Mouse (Mus musculus) testis, postnatal 10 days (tissue): ENCODE results near the gene 4930558K02Rik.

Experiments
- DNase-seq: peaks from one replicate; pipeline ENCODE4 v3.0.0; 2021; ENCODE audit warnings: low spot score

Gene 4930558K02Rik

DNA sequence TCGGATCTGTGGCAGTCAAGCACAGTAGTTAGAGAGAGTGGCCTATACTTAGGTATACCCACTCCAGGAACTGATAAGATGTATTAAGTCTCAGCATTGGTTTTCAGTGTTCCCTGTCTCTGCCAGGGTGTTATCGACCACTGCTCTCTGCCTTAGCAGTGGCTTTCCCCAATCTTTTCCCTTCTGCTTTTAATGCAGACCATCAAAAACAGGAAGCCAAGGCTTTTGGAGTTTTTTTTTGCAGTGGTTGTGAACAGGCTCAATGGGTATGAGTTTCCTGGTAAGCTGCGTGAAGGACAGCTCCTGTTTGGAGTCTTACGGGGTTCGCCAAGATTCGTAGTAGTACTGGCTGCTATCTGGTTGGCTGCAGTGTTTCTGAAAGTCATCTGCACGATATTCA is 13.0 kb upstream of the 4930558K02Rik start:
- no peak for DNase-seq

DNA sequence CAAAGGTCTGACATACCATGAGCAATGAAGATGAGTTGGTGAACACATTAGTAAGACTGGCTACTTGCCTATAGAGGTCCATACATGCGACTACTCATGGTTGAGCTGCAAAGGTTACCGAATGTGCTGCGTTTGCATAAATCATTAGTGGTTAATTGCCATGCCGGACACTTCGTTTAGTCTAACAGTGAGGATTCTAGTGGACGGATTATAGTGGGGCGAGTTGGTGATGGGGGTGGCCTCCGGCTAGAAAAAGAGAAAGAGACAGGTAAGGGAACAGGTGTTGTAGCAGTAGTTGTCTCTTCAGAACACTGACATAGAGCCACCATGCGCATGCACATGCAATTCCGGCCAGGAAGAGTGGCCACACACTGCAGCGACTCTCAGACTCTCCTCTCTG is 12.4 kb upstream of the 4930558K02Rik start:
- no peak for DNase-seq

DNA sequence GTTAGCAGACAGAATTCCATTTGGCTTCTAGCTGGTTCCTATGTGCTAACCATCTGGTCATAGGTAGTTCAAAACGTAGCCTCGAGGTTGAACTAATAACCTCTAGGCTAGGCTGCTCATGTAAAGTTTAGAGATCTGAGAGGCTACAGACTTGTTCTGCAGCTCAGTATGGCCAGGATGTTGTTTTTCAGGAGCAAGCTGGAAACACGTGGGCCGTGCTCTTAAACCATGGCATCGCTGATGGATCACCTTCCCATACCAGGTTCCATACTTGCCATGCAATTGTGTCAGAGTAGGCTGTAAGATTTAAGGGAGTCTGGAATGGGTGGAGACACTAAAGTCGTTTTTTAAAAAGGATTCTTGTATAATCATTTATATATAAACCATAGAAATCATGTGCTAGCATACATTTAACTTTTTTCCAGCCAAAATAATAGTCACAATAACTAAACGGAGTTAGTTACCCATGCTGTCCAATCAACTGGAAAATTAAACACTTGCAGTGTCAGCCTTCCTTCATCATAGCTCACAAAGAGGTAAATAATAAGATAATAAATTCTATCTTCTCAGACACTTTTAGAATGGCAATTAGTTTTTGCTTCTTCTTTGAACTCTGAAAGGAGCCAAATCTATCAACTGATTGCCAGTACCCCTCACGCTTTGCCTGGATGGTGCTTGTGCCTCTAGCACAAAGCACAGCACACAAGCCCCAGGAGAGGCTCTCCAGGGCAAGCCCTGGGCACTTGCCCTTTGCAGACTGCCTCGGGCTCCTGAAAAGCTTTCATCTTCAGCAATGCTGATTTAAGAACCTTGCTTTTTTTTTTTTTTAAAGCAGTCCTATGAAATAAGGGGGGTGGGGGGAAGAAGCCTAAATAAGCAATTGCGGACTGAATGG is 11.5 kb upstream of the 4930558K02Rik start:
- DNase-seq, result no peak

DNA sequence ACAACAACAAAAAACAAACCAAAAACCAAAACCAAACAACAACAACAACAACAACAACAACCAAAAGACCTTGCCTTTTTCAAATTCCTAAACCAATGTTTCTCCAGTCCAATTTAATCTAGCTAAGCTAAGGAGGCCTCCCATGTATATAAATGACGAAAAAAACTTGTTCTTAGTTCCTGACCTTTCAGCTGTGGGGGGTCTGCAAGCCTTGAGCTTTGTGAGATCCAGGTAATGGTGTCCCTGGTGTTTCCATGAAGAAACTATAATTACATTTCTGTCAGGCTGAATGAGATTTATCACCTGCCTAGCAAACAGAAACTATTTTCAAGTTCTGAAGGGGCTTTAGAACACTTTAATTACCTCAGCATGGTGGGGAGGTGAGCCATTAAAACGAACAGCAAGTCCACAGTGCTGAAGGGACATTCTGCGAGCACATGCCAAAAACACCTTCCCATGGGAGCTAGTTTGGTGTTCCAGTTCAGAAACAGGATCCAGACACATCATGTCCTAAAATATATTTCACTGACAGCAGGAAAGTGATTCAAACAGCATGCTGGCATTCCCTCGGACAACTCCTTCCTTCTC is 4.6 kb upstream of the 4930558K02Rik start:
- no peak for DNase-seq

DNA sequence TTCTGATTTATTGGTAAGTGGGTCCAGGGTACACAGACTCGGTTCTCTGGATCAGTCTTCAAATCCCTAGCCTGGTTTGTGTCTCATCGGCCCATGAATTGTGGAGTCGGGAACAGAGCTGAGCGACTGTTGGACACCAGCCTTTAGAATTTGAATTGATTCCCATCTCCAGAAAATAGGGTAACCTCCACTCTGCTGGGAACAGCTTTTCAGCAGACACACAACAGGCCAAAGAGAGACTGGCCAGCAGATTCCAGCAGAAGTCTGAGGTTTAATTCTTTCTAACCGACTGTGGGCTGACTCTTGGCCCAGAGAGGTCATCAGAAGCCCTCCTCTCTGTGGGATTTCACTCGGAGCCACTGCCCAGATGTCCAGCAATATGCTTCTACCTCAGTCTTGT is 4.0 kb upstream of the 4930558K02Rik start:
- no peak for DNase-seq

DNA sequence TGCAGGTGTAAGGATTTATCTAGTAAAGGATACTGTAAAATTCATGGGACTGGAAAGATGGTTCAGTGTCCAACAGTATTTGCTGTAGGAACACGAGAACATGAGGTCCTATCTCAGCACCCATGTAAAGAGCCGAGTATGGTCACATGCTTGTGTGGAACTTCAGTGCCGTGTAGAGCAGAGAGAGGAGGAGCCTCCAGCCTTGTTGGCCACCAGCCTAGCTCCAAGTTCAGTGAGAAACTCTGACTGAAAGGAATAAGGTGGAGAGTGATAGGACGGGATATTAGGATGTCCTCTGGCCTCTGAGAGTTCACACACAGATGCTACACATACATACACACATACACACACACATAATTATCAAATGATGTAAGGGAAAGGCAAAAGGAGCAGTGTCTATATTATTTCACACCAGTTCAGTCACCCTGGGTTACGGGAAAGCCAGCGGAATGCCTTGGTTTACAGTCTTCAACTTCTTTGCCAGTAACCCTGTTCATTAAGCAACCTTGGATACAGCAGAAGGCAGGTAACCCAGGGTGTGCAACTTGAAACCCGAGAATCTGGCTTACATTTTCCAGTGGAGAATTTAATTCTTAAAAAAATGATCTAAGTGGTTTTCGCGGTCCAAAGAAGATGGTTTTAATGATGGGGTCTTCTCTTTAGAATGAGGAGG is 1.3 kb upstream of the 4930558K02Rik start:
- no peak for DNase-seq

DNA sequence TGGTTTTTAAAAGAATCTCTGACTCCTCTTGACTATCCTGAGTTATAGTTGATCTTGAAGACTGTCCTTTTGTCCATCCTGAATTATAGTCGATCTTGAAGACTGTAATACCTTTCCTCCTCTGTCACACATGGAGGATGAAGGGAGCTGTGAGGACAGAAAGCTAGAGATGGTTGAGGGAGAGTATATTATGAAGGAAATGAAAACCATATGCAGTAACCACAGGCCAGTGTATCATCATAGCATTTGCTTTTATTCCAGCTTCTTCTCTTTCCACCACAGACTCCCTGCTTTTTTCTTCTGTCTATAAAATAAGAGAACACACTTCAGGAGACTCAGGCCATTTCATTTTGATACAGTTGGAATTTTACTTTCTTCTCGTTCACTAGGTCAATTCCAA is 610 bp upstream of the 4930558K02Rik start:
- no peak for DNase-seq

DNA sequence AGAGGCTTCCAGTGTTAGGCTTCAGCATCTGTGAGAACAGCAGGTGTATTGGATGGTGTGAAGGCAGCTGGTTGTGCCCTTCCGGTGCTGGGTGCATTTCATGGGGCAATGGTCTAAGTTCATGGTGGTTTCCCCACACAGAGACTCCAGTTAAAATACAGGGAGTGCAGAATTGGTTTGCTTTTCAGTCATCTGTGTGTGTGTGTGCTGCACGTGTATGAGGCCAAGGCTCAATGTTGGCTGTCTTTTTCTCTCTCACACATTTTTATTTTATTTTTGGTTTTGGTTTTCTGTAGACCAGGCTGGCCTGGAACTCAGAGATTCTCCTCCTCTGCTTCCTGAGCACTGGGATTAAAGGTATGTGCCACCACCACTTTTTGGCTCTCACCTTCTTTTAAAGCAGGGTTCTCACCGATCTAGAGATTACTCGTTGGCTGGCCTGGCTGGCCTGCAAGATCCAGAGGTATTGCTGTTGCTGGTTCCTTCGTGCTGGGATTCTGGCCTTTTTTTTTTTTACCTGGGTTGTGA is 1.2 kb downstream of the 4930558K02Rik start:
- DNase-seq, result no peak

DNA sequence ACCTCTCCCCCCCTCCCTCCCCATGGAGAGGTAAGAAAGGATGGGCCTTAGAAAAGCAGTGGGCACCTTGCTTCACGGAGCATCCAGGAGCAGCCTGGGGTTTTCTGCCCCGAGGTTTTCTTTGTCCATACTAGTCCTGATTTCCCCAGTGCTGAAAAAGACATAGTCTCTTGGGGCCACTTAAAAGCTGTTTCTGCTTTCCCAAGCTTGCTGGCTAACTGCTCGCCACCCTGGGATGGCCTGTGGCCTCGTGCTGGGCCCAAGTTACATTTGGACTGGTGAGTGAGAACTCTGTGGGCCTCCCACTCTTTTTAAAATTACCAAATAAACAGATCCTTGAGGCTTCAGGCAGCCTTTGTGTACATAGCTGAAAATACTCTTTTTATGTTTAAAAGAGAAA is 2.1 kb downstream of the 4930558K02Rik start:
- no peak for DNase-seq

DNA sequence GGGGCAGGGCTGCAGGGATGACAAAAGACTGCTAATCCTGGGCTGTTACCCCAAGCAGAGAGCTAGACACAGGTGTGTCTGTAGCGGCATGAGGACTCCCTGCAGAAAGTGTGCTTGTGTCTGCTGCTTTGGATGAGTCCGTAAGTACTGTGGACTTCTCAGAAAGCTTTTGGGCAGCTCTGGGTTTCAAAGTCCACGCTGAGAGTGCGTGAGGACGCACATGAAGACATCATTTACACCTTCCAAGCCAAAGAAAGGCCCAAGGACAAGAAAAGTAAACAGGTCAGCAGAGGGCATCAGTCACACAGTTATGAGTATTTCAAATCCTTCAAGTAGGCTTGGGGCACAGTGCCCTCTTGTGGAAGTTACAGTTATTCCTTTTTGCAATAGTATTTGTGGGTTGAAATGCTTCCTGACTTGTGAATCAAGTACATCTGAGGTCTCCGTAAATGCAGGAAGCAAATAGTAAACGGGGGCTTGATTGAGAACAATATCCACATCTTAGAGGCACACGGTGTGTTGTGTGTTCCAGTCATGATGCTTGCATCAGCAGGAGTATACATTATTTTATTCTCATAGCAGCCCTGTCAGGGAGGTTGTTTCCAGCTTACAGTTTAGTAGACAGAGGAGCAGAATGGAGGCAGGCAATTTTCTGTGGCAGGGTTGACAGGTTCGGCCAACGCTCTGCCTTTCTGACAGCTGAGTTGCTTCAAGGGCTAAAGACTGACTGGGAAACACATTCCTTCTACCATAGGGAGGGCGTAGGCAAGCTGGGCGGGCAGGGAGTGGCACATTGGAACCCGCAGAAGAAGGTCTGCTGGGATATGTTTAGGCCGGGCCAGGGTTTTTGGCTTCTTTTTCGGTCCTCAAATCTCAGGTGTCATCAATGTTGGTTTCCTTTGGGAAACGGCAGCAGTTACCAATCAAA is 2.9 kb downstream of the 4930558K02Rik start:
- DNase-seq, result peak; percentile 78

DNA sequence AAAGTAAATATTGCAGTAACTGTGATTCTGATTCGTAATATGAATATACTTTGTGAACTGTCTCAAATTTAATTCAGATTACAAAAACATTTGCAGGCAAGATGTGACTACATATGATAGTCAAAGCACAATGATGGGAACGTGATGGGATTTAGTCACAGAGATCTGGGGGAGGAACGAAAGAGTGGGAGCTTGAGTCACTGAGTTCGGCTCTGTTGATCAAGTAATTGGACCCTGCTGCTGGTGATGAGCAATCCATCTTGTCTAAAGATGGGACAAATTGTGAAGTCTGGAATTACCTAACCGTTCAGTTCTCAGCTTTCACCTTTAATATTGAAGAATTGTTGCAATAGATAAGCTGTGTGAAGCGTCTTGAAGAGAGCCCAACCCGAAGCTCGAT is 7.2 kb downstream of the 4930558K02Rik start:
- DNase-seq, result no peak

DNA sequence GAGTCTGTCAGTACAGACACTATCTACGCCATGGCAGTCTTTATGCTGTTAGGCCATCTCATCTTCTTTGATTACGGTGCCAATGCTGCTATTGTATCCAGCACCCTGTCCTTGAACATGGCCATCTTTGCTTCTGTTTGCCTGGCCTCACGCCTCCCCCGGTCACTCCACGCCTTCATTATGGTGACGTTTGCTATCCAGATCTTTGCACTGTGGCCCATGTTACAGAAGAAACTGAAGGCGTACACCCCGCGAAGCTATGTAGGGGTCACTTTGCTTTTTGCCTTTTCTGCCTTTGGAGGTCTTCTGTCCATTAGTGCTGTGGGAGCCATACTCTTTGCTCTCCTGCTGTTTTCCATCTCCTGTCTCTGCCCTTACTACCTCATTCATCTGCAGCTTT is 8.6 kb downstream of the 4930558K02Rik start:
- no peak for DNase-seq

DNA sequence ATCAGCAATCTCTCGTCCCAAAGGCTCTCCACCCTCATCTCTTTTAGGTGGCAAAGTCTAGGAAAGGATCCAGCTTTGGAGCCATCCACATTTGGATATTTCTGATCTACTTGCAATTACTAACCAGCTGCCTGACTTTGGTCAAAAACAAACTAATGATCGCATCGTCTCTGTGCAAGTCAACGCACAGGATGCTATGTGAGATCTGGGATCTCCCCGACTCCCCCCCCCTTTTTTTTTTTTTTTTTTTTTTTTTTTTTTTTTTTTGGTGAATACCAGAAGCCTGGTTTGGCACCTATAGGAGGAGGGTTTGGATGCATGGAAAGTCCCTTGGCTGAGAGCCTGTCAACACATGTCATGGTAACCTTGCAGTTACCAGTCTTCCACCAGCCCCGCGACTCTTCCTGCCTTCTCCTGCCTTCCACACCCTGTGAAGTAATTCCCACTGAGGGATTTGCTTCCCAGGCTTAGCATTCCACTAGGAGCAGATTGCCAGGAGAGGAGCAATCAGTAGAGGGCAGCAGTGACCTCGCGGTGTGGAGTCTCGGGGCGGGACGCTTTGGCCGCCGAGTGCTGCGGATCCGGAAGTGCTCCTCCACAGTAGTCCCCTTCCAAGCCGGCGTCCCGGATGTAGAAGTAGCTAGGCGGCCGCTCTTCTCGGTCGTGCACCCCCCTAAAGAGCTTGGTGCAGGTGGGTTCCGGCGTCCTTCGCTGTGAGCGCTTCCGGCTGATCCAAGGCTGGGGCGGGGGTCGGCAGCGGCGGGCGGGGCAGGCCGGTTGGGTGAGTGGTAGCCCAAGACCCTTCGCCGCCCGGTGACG is 10.6 kb downstream of the 4930558K02Rik start, which contains the start of gene Pigc:
Pigc (plus strand) TSS at position 598 of the 819 bp plus-strand sequence.
- DNase-seq, result peak; percentile 92

DNA sequence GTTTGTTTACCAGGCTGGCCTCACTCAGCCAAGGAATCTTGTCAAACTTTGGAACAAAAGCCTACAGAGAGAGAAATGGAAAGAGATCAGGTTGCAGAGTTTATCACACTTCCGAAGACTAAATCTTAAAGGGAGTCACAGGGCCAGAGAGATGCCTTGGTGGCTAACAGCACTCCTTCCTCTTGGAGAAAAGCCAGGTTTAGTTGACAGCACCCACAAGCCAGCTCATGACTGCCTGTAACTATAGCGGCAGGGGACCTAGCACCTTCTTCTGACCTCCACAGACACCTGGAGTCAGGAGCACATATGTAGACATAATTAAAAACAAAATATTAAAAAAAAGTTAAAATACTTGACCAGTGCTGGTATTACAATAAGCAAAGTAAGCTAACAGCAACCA is 11.5 kb downstream of the 4930558K02Rik start:
- no peak for DNase-seq

DNA sequence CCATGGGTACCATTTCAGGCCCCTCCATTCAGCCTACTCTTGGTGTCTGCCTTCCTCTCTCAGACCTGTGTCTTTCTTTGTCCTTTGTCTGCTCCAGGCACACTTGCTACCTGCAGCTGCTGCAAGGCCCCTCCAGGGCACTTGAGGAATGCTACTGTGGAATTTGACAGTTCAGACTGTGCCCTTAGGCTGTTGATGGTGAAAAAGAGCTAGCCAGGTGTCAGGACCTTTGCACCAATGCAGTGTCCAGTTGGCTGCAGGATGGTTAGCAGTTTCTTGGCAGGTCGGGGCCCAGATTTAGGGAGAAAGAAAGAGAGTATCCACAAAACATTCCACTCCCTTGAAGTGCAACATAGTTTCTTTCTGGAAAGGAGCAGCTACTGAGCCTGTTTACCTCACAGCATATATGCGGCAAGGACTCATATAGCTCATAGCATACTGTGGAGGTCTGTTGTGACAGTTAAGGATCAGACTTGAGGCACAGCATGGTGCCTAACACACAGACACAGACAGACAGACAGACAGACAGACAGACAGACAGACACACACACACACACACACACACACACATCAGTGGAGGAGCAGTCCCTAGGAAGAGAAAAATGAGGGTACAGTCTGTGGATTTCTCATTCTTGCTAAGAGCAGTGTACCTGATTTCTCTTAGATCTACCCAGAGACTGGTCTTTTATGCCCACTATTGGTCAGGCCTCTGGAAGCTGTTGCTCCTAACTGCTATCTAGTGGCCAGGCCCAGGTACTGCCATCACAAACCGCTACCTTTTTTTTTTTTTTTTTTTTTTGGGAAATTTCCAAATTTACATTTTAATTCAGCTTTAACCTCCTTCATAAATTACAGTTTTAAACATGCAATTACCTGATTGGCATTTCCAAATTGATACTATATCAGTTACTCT is 16.7 kb downstream of the 4930558K02Rik start:
- DNase-seq, result no peak

DNA sequence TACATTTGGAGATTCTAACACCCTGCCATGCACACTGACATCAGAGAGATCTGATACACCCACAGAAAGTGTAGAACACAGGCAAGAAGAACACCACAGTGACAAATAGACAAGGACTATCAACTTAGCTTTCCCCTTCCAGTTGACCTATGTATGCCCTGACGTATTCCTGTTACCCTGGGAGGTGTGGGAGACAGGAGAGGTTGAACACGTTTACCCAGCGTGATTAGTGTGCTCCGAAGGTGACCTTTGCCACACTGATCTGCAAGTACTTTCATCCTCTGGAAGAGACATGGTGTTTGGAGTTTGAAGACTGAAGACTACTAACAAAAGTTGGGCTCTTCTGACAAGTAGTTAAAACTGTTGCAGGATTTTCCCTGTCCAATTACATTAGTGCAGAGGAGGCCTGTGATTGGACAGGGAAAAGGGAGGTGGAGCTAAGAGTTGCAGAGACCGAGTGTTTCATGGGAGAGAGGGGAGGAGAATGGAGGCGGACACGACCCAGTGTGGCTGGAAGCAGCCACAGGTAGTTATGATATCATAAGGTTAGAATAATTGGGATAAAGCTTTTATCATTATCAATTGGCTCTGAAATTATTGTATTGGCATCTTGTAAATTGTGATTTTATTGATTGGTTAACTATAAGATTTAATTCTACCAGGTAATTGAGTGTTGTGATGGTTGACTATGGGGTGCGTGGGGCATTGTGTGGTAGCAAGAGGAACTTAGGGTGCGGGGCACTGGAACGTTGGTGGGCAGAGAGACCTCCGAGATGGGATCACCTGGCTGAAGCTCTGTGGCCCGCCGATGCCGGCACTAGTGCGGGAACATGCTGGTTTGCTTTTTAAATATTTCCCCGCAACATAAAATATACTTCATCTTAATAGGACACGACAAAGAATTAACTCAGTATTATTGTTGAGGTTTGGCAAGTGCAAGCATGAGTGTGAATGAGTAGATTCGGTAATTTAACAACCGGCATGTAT is 21.2 kb downstream of the 4930558K02Rik start:
- DNase-seq, result no peak

DNA sequence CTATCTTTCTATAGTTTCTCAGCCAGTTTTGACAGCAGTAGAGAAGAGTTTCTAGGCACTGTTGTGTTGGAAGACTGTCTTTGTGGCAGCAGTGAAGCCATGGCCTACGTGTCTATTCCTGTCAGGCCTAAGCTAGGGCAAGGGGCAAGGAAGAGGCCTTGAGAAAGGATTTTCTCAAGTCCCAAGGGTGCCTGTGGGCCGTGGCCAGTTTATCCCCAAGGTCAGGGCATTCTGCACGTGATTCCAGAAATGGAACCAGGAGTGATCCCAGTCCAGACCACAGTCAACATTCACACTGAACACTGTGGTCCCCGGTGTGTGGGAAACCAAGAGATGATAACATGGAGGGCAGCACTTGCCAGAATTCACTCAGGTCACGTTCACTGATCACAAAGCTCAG is 23.6 kb downstream of the 4930558K02Rik start:
- no peak for DNase-seq

DNA sequence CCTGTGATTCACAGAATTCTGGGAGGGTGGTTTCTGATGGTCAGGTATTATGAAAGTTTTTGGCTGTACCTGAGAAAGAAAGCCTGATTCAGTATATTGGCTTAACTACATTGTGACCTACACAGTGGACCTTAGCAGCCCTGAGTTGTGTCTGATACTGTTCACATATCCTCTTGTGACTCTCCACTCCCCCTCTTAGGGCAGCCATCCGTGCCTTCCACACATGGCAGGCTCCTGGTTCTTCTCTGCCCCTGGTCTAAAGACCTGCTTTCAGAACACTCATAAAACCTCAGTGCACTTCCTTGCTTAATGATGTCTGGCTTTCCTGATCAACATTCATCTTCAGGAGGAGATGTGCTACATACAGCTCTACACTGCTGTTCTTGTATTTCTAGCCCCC is 26.8 kb downstream of the 4930558K02Rik start:
- DNase-seq, result no peak
